Mouse (Mus musculus) ovary, postnatal 14 days (tissue): ENCODE data around the gene Gcnt4.

Source experiments
- DNase-seq: peaks from one replicate; pipeline ENCODE4 v3.0.0; 2022; ENCODE audit warnings: low spot score

The Gcnt4 gene

DNA sequence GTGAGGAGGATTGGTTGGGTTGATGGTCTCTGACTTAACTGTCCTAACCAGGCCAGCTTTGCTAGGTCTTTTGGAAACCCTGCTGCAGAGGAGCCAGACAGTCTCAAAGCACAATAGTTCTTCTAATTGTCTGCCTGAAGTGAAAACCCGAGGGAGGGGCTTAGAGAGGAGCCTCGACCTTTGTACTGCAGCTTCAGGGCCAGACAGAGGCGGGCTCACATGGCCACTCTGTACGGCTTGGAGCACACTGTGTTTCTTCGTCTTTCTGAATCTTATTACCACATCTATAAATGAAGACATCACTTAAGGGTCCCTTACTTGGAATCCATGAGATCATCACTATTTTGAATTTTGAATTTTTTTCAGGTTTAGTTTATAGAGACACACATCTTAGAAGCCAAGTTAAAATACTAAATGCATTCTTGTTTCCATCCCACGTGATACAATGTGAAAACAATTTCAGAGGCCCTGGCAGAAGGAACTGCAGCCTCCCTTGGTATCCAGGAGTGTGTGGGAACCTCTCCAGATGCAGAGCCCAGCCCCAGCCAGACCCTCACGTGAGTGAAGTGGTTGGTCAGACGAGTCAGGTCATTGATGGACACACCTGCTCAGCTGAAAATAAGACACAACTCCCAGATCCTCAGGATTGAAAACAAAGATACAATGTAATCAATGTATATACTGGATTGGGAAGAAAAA, 69.0 kb downstream of the Gcnt4 start:
- DNase-seq, result no peak

DNA sequence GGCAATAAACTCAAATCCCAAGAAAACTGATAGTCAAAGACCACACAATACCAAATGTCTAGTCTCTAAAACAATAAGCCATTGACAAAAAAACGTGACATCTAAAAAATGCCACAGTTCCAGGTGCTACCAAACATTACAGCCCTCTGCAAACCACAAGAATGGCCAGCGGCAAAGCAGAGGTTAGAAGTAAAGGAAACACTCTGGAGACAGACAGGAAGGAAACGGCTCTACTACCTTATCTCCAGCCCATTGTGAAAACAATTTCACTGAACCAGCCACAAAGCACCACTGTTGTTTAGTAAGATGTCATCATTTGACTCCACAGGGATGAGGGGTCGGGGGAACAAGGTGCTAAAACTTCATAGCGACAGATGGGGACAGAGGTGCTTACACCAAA, 70.8 kb downstream of the Gcnt4 start:
- DNase-seq, result no peak

DNA sequence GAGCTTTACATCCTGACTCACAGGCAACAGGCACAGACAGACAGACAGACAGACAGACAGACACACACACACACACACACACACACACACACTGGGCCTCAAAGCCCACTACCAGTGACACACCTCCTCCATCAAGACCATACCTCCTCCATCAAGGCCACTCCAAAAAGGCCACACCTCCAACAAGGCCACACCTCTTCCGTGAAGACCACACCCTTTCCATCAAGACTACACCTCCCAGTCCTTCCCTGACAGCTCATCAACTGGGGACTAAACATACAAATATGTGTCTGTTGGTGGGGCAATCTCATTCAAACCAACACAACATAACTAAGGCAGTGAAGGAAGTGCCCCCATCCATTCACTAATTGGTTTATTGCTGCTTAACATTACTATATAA, 72.6 kb downstream of the Gcnt4 start:
- no peak for DNase-seq
